Mouse (Mus musculus): ENCODE measurements around the gene Snx9.

The Snx9 gene

GRCm38 (mm10) chr17:5886181-5886810 is 45.2 kb downstream of the Snx9 start:
- no peak for DNase-seq

- DNase-seq: no peak
These were observed 46.0 kb downstream of the Snx9 start for GRCm38 (mm10) chr17:5886943-5887800.

- DNase-seq: peak; percentile 75 to 91
These were observed 49.3 kb downstream of the Snx9 start for GRCm38 (mm10) chr17:5890429-5890828.

- DNase-seq: no peak
These were observed 51.0 kb downstream of the Snx9 start for GRCm38 (mm10) chr17:5891933-5892683.

GRCm38 (mm10) chr17:5893092-5893491 is 52.0 kb downstream of the Snx9 start:
- no peak for DNase-seq

GRCm38 (mm10) chr17:5893574-5894148 is 52.5 kb downstream of the Snx9 start:
- DNase-seq: no peak

- DNase-seq: no peak
These were observed 54.9 kb downstream of the Snx9 start for GRCm38 (mm10) chr17:5896066-5896465.

GRCm38 (mm10) chr17:5896607-5897006 is 55.5 kb downstream of the Snx9 start:
- no peak for DNase-seq

GRCm38 (mm10) chr17:5897326-5898200 is 56.4 kb downstream of the Snx9 start:
- DNase-seq: peak in 1 of 2 experiments; percentile 23

- DNase-seq: no peak
These were observed 58.1 kb downstream of the Snx9 start for GRCm38 (mm10) chr17:5899251-5899650.

GRCm38 (mm10) chr17:5901381-5901780 is 60.3 kb downstream of the Snx9 start:
- no peak for DNase-seq

- DNase-seq: no peak
These were observed 62.6 kb downstream of the Snx9 start for GRCm38 (mm10) chr17:5903630-5904301.

- DNase-seq: no peak
These were observed 68.6 kb downstream of the Snx9 start for GRCm38 (mm10) chr17:5909681-5910080.

- no peak for DNase-seq
These were observed 70.5 kb downstream of the Snx9 start for GRCm38 (mm10) chr17:5911591-5911990.

GRCm38 (mm10) chr17:5912797-5913196 is 71.7 kb downstream of the Snx9 start:
- DNase-seq: no peak

GRCm38 (mm10) chr17:5914217-5914616 is 73.1 kb downstream of the Snx9 start:
- DNase-seq: no peak

- no peak for DNase-seq
These were observed 80.8 kb downstream of the Snx9 start for GRCm38 (mm10) chr17:5921954-5922353.

GRCm38 (mm10) chr17:5923281-5923680 is 82.2 kb downstream of the Snx9 start:
- no peak for DNase-seq

- no peak for DNase-seq
These were observed 83.1 kb downstream of the Snx9 start for GRCm38 (mm10) chr17:5924238-5924637.

GRCm38 (mm10) chr17:5926710-5927109 is 85.6 kb downstream of the Snx9 start:
- DNase-seq: no peak

GRCm38 (mm10) chr17:5929031-5929430 is 87.9 kb downstream of the Snx9 start:
- DNase-seq: no peak
